Mouse (Mus musculus) cerebellum, adult 11 months (tissue): ENCODE results near the gene Hba-a2.
"Not testable (repeated sequence)": the region's sequence is repeated elsewhere in the genome, so short reads cannot be mapped to it uniquely, and the experiment has no call there.

ENCODE experiments used
- DNase-seq: peaks from one replicate; pipeline ENCODE4 v3.0.0; 2022

The Hba-a2 gene

GRCm38 (mm10) chr11:32296203-32296602, at the start of gene Hba-a2:
Gene Hba-a2 (plus strand): TSS chr11:32296489.
- not testable (repeated sequence) for DNase-seq

DNA sequence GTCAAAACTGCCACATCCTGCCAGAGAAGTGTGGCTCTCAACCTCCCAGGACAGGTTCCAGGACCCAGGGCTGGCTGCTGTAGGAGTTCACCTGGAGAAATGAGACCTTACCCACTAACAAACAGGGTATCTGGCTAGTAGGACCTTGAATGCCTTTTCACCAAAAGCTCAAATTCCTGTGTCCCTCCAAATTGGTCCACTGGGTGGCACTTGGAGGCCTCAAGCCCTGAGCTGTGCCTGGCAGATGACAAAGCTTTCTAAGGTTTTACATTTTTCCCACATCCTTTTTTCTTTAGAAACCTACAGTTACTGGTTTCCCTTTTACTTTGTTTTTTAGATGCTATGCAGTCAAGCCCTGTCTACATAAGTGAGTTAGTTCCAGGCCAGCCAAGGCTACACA, 49.2 kb upstream of the Hba-a2 start:
- no peak for DNase-seq

DNA sequence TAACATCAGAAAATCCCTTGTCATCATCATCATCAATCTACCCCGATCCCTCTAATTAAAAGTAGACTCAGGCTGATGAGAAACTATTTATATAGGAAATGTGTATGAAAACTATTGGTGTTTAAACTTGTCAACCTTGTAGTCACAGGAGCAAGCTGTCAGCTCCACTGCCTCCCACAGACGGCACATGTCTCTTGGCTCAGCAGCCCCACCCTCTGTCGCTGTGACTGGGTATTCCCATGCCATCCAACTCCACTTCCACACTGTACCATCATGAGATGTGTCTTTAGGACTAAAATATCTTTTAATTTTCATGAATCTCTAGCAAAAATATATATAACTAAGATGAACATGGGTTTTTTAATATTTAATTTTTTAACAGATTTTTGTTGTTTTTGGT, 47.9 kb upstream of the Hba-a2 start:
- DNase-seq, result no peak

GRCm38 (mm10) chr11:32250880-32251763, 45.2 kb upstream of the Hba-a2 start:
- DNase-seq, result no peak

GRCm38 (mm10) chr11:32253121-32253520, 43.2 kb upstream of the Hba-a2 start:
- DNase-seq, result no peak

GRCm38 (mm10) chr11:32256146-32256545, 40.1 kb upstream of the Hba-a2 start:
- no peak for DNase-seq

- no peak for DNase-seq
Measured at GRCm38 (mm10) chr11:32256566-32256965, 39.7 kb upstream of the Hba-a2 start.

GRCm38 (mm10) chr11:32262674-32263415, 33.4 kb upstream of the Hba-a2 start:
- no peak for DNase-seq

- DNase-seq, result no peak
Measured at GRCm38 (mm10) chr11:32265117-32265738, 31.1 kb upstream of the Hba-a2 start.

DNA sequence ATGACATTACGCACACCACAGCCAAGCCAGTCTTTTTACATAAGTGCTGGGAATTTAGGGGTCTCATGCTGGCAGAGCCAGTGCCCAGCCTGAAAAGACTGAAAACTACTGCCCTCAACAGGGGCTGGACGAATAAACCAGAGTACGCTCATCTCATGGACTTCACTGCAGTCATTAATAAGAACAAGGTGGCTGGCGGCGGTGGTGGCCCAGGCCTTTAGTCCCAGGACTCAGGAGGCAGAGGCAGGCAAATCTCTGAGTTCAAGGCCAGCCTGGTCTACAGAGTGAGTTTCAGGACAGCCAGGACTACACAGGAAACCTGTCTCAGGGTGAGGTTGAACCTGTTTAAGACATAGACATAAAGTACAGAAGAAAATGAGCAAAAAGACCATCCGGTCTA, 30.1 kb upstream of the Hba-a2 start:
- no peak for DNase-seq

GRCm38 (mm10) chr11:32266776-32267175, 29.5 kb upstream of the Hba-a2 start:
- DNase-seq, result no peak

GRCm38 (mm10) chr11:32267188-32267884, 29.0 kb upstream of the Hba-a2 start, which contains the start of gene Nprl3:
Gene Nprl3 (minus strand): TSS chr11:32267707.
- peak; percentile 95 for DNase-seq

- DNase-seq, result peak; percentile 15
Measured at GRCm38 (mm10) chr11:32267964-32268363, 28.3 kb upstream of the Hba-a2 start.

DNA sequence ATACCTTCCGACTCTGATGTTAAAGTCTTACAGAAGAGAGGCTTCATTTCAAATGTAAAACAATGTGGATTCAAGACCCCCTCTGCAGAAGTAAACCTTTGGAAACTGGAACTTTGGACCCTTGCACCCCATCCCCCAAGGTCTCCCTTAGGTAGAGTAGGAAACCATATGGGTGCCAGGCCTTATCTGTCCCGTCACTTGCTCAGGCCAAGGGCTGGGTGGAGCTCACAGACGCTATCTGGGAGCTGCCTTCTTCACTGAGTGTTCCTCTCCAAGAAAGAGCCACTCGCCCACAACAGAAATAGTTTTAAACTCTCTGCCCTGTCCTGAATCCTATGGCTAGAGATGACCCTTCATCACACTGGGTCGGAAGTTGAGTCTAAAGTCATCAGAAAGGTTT, 27.3 kb upstream of the Hba-a2 start:
- no peak for DNase-seq

DNA sequence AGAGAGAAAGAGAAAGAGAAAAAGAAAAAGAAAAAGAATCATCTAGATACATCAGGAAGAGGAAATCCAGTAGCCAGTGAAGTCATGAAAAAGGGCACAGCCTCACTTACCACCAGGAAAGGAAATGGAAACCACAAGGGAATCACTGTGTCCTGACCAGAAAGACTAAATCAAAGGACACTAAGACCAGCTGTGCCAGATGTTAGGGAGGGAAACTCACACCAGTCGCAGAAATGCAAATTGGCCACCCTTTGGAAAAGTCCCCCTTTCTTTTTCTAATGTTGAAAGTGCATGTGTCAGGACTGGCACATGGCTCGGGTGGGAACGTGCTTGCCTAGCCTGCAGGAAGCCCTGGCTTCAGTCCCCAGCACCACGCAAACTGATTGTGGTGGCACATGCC, 25.1 kb upstream of the Hba-a2 start:
- no peak for DNase-seq

- no peak for DNase-seq
Measured at GRCm38 (mm10) chr11:32276347-32276746, 19.9 kb upstream of the Hba-a2 start, which contains the start of gene Hba-x. Gene Hba-x (plus strand): TSS chr11:32276400.

DNA sequence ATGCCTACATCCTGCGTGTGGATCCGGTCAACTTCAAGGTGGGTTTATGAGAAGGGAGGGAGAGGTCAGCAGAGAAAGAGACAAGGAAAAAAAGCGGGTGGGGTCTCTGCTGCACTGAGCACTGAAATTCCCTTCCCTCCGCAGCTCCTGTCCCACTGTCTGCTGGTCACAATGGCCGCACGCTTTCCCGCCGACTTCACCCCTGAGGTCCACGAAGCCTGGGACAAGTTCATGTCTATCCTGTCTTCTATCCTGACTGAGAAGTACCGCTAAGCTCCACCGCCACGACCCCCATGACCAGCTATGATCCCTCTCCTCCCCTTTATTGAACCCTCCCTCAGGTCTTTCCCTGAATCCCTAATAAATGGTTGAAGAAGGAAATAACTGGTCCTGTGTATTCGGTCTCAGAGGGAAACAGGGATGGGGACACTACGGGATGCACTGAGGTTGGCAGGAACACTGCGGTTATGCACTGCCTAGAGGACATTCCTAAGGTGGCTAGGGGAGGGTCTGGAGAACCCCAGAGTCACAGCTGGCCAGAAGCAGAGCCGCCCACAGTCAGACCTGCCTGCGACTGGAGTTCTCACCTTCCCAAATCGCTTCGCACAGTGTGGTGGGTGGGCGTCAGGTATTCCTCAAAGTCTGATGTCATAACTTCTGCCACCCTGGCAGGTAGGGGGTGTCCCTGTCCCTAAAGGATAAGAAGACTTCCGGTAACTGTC, 18.4 kb upstream of the Hba-a2 start:
- DNase-seq, result no peak

DNA sequence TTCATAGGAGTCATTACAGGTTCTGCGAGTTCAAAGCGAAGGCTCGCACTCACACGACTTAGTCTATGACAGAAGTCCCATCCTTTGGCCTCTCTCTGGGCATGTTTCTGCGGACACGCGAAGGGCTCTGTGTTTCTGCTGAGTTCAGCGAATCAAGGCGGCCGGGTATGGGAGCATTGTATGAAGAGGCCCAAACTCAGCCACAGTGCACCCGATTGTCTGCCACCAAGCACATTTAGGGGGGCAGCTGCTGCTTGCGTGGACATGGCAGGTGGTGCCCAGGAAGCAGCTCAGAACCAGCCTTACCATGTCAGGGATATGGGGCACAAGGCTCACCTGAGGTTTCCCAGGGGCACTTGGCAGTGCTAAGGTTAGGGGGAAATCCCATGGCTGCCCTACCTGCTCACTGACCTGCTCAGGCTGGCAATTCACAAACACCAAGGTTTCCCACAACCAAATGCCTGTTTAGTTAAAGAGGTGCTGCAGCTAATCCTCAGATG, 17.8 kb upstream of the Hba-a2 start:
- DNase-seq, result no peak

GRCm38 (mm10) chr11:32280646-32281045, 15.6 kb upstream of the Hba-a2 start:
- DNase-seq, result no peak

GRCm38 (mm10) chr11:32281416-32282144, 14.7 kb upstream of the Hba-a2 start:
- no peak for DNase-seq
